Mouse (Mus musculus): Measurements from ENCODE around the gene Igsf21. TPM values are rescaled to one million over a fixed set of nuclear protein-coding genes. Genes with fewer than 3 reads are reported as not detected.
A peak's percentile ranks its signal among the peaks of the same experiment; 100 is the strongest.

Gene Igsf21
- polyA plus RNA-seq, 1 experiment: 0.40 TPM

DNA sequence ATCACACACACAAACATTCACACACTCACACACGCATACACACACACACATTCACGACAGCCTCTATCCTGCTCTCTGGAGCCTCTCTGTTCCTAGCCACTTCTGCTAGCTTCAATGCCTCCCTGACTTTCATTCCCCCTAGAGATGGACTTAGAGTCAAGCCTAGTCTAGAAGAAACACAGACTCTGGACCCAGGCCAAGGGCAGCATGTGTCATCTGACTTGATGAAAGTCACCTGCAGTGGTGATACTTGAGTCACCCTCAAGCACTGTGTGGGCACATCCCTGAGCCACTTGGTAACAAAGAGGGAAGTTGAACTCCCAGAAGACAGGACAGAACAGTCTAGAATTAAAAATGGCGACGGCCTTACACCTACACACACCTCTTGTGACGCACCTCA lies 168.2 kb downstream of the Igsf21 start:
- no peaks in the 10 kb centered on the region for H3K36me3 ChIP-seq (ENCODE audit: control insufficient read depth, insufficient read depth, low read length, poor library complexity, severe bottlenecking)
- no peak overlapping the region for H3K27ac ChIP-seq (ENCODE audit: insufficient read depth, low read length)
- H3K9ac ChIP-seq (ENCODE audit: low read depth, poor library complexity, severe bottlenecking): no peak overlapping the region
- no peaks in the 10 kb centered on the region for H3K9me3 ChIP-seq (replicated peaks; ENCODE audit: control insufficient read depth, insufficient read depth, low read length, poor library complexity, severe bottlenecking)
- H3K4me3 ChIP-seq (ENCODE audit: low read depth, low read length): no peak overlapping the region
- TF ChIP-seq CTCF (IDR thresholded peaks at IDR 0.05; ENCODE audit: low read depth, low read length) (no peak), EP300 (IDR thresholded peaks at IDR 0.05; ENCODE audit: insufficient read depth, low read depth, low read length) (no peak), POLR2A (IDR thresholded peaks at IDR 0.05; ENCODE audit: insufficient read depth, low read length) (no peak)
- no peaks in the 10 kb centered on the region for H3K27me3 ChIP-seq (ENCODE audit: control insufficient read depth, insufficient read depth, low read length, poor library complexity, severe bottlenecking)
- no peaks in the 10 kb centered on the region for H3K4me1 ChIP-seq (ENCODE audit: control insufficient read depth, insufficient read depth, low read length)

DNA sequence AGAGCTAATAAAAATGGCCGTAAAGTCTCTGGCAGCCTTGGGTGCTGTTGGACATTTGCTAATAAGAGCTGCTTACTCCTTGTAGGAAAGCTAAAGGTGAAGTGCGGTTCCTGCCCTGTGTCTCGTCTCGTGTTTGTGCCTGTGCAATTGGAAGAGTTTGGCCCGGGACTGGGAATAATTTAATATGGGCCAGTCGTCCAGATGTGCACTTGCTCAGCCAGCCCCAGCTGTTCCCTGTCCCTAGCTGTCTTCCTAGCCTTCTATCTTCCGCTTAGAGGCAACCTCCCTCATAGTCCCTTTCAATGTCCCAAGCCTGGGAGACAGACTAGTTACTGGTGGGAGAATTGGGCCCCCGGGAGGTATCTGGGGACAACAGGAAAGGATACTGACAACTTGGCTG lies 169.0 kb downstream of the Igsf21 start:
- Histone ChIP-seq H3K4me1 (ENCODE audit: control insufficient read depth, insufficient read depth, low read length) (no peaks in the 10 kb centered on the region), H3K27me3 (ENCODE audit: control insufficient read depth, insufficient read depth, low read length, poor library complexity, severe bottlenecking) (no peaks in the 10 kb centered on the region), H3K9me3 (replicated peaks; ENCODE audit: control insufficient read depth, insufficient read depth, low read length, poor library complexity, severe bottlenecking) (no peaks in the 10 kb centered on the region), H3K36me3 (ENCODE audit: control insufficient read depth, insufficient read depth, low read length, poor library complexity, severe bottlenecking) (no peaks in the 10 kb centered on the region), H3K9ac (ENCODE audit: low read depth, poor library complexity, severe bottlenecking) (no peak overlapping the region), H3K27ac (ENCODE audit: insufficient read depth, low read length) (no peak overlapping the region), H3K4me3 (ENCODE audit: low read depth, low read length) (no peak overlapping the region)
- TF ChIP-seq POLR2A (IDR thresholded peaks at IDR 0.05; ENCODE audit: insufficient read depth, low read length) (no peak), EP300 (IDR thresholded peaks at IDR 0.05; ENCODE audit: insufficient read depth, low read depth, low read length) (no peak), CTCF (IDR thresholded peaks at IDR 0.05; ENCODE audit: low read depth, low read length) (no peak)

DNA sequence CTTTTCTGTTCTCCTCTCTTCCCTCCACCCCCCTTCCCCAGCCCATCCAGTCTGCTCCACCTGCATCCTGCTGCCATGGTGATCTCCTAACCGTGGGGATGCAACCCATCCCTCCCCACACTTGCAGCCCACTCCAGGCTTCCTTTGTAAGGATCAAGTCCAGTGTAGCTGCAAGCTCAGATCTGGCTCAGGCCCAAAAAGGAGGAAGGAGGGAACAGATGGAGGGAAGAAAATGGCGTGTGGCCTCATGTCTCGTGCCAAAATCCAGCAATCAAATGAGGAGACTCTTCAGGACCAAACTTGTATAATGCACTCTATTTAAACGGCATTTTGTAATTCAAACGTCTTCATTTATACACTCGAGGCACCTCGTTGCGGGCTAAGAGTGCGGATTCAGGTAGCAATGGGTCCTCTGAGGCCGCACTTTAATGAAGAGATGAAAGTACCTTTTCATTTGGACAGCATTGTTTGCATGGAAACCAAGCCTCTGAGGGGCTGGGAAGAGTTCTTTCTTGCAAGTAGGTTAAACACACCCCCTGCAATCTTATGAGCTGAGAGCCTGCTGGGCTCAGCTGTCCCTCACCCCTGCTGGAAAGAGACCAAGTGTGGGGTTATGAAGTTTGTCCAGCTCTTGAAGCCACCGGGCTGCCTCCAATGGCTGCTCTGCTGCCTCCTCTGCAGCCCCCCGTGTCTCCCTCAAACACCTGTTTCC lies 169.6 kb downstream of the Igsf21 start:
- no peak overlapping the region for H3K4me3 ChIP-seq (ENCODE audit: low read depth, low read length)
- no peak overlapping the region for H3K9ac ChIP-seq (ENCODE audit: low read depth, poor library complexity, severe bottlenecking)
- H3K4me1 ChIP-seq (ENCODE audit: control insufficient read depth, insufficient read depth, low read length): no peaks in the 10 kb centered on the region
- no peaks in the 10 kb centered on the region for H3K27me3 ChIP-seq (ENCODE audit: control insufficient read depth, insufficient read depth, low read length, poor library complexity, severe bottlenecking)
- no peak overlapping the region for H3K27ac ChIP-seq (ENCODE audit: insufficient read depth, low read length)
- no peaks in the 10 kb centered on the region for H3K9me3 ChIP-seq (replicated peaks; ENCODE audit: control insufficient read depth, insufficient read depth, low read length, poor library complexity, severe bottlenecking)
- TF ChIP-seq POLR2A (IDR thresholded peaks at IDR 0.05; ENCODE audit: insufficient read depth, low read length): no peak
- no peak for TF ChIP-seq CTCF (IDR thresholded peaks at IDR 0.05; ENCODE audit: low read depth, low read length)
- TF ChIP-seq EP300 (IDR thresholded peaks at IDR 0.05; ENCODE audit: insufficient read depth, low read depth, low read length): no peak
- no peaks in the 10 kb centered on the region for H3K36me3 ChIP-seq (ENCODE audit: control insufficient read depth, insufficient read depth, low read length, poor library complexity, severe bottlenecking)

DNA sequence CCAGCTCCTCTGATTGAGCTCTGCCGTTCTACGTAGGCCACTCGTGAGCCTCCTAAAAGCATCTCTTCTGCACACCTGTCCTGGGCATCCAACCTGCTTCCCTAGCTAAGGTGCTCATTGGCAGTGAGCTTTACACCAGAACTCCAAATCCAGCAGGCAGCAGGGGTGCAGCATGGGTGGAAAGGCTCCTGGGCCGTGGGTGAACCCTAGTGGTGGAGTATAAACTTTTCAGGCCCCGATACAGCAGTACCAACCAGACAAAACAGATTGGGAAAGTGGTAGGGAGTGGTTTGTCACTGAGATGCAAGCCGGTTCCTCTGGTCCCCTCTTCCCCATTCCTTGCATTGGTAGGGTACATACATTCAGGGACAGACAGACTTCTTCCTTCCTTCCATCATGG lies 170.2 kb downstream of the Igsf21 start:
- Histone ChIP-seq H3K36me3 (ENCODE audit: control insufficient read depth, insufficient read depth, low read length, poor library complexity, severe bottlenecking) (no peaks in the 10 kb centered on the region), H3K27ac (ENCODE audit: insufficient read depth, low read length) (no peak overlapping the region), H3K27me3 (ENCODE audit: control insufficient read depth, insufficient read depth, low read length, poor library complexity, severe bottlenecking) (no peaks in the 10 kb centered on the region), H3K9me3 (replicated peaks; ENCODE audit: control insufficient read depth, insufficient read depth, low read length, poor library complexity, severe bottlenecking) (no peaks in the 10 kb centered on the region), H3K4me1 (ENCODE audit: control insufficient read depth, insufficient read depth, low read length) (no peaks in the 10 kb centered on the region), H3K9ac (ENCODE audit: low read depth, poor library complexity, severe bottlenecking) (no peak overlapping the region), H3K4me3 (ENCODE audit: low read depth, low read length) (no peak overlapping the region)
- TF ChIP-seq EP300 (IDR thresholded peaks at IDR 0.05; ENCODE audit: insufficient read depth, low read depth, low read length): no peak
- no peak for TF ChIP-seq CTCF (IDR thresholded peaks at IDR 0.05; ENCODE audit: low read depth, low read length)
- TF ChIP-seq POLR2A (IDR thresholded peaks at IDR 0.05; ENCODE audit: insufficient read depth, low read length): no peak

DNA sequence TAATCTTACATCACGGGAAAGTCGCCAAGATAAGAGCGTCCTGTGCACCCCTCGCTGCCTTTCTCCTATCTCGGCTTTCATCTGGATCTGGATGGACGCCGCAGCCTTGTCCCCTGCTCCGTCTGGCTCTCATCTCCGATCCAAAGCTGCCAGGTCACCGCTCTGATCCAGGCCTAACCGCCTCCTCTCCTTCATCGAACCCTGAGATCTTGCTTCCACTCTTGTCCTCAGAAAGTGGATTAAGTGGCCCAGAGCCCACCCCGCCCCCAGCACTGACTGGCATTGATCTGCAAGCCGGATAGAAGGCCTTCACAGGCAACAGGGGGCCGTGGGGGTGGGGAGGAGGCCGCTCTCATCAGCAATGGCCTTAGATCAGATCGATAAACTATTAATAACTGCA lies 175.5 kb downstream of the Igsf21 start:
- no peaks in the 10 kb centered on the region for H3K4me1 ChIP-seq (ENCODE audit: control insufficient read depth, insufficient read depth, low read length)
- peak overlapping the region; percentile 29; the same call in 1 of the 2 replicates for H3K4me3 ChIP-seq (ENCODE audit: low read depth, low read length)
- H3K9me3 ChIP-seq (replicated peaks; ENCODE audit: control insufficient read depth, insufficient read depth, low read length, poor library complexity, severe bottlenecking): 0 out of 2 replicates have a peak, but pooled peaks cover 5% of the 10 kb centered on the region
- H3K36me3 ChIP-seq (ENCODE audit: control insufficient read depth, insufficient read depth, low read length, poor library complexity, severe bottlenecking): no peaks in the 10 kb centered on the region
- H3K27ac ChIP-seq (ENCODE audit: insufficient read depth, low read length): no peak overlapping the region
- no peaks in the 10 kb centered on the region for H3K27me3 ChIP-seq (ENCODE audit: control insufficient read depth, insufficient read depth, low read length, poor library complexity, severe bottlenecking)
- TF ChIP-seq CTCF (IDR thresholded peaks at IDR 0.05; ENCODE audit: low read depth, low read length) (no peak), POLR2A (IDR thresholded peaks at IDR 0.05; ENCODE audit: insufficient read depth, low read length) (no peak), EP300 (IDR thresholded peaks at IDR 0.05; ENCODE audit: insufficient read depth, low read depth, low read length) (no peak)
- H3K9ac ChIP-seq (ENCODE audit: low read depth, poor library complexity, severe bottlenecking): no peak overlapping the region

DNA sequence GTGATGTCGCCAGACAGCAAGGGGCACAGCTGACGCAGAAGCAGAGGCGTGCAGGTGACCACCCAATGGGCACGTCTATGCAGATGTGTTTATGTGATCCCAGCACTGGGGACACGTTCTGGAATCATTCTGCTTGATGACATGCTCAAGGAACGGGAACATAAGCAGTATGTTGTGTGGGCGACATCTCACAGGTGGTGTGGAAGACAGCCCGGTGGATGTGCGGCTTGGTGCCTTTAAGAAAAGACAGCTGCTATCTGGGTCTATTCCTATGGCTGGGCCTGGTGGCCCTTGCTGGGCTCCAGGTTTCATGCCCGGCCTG lies 176.3 kb downstream of the Igsf21 start:
- no peak overlapping the region for H3K27ac ChIP-seq (ENCODE audit: insufficient read depth, low read length)
- H3K36me3 ChIP-seq (ENCODE audit: control insufficient read depth, insufficient read depth, low read length, poor library complexity, severe bottlenecking): no peaks in the 10 kb centered on the region
- H3K9ac ChIP-seq (ENCODE audit: low read depth, poor library complexity, severe bottlenecking): no peak overlapping the region
- H3K4me1 ChIP-seq (ENCODE audit: control insufficient read depth, insufficient read depth, low read length): no peaks in the 10 kb centered on the region
- no peak overlapping the region for H3K4me3 ChIP-seq (ENCODE audit: low read depth, low read length)
- TF ChIP-seq POLR2A (IDR thresholded peaks at IDR 0.05; ENCODE audit: insufficient read depth, low read length) (no peak), EP300 (IDR thresholded peaks at IDR 0.05; ENCODE audit: insufficient read depth, low read depth, low read length) (no peak), CTCF (IDR thresholded peaks at IDR 0.05; ENCODE audit: low read depth, low read length) (no peak)
- 0 out of 2 replicates have a peak, but pooled peaks cover 5% of the 10 kb centered on the region for H3K9me3 ChIP-seq (replicated peaks; ENCODE audit: control insufficient read depth, insufficient read depth, low read length, poor library complexity, severe bottlenecking)
- no peaks in the 10 kb centered on the region for H3K27me3 ChIP-seq (ENCODE audit: control insufficient read depth, insufficient read depth, low read length, poor library complexity, severe bottlenecking)

Measured in ES-Bruce4 (cell line).